Mouse (Mus musculus) liver, postnatal 0 days (tissue): ENCODE measurements at regions not wholly inside any gene's neighbourhood (a gene's known extent, or its start where the extent isn't known, plus 50 kb on each side); places are given as distances from the start of the nearest gene placed in this dataset.

Source experiments
- CTCF ChIP-seq: sonication (generic); IDR thresholded peaks from 2 replicates; pipeline ENCODE4 v1.5.1; 2016; ENCODE audit warnings: antibody characterized with exemption, low read depth
- EP300 ChIP-seq: IDR thresholded peaks from 2 replicates; pipeline ENCODE4 v1.6.1; 2016; ENCODE audit warnings: antibody characterized with exemption, low read depth, mild to moderate bottlenecking

- no peak for TF ChIP-seq CTCF
- no peak for TF ChIP-seq EP300
Measured at GRCm38 (mm10) chr2:11370273-11370672, 183.6 kb downstream of the Pfkfb3 start.
